Mouse (Mus musculus): ENCODE data around the gene Vmn2r97. TPM values are rescaled to one million over a fixed set of nuclear protein-coding genes. Genes with fewer than 3 reads are reported as not detected.
"Not testable (repeated sequence)": the region's sequence is repeated elsewhere in the genome, so short reads cannot be mapped to it uniquely, and the experiment has no call there.

Vmn2r97 gene
- not detected in 2 replicates for polyA plus RNA-seq (2015; fragmentation: Nextera tagmentation; extraction: Ambion mirVana)

- not testable (repeated sequence) for H3K4me3 ChIP-seq; H3K27me3 ChIP-seq (replicated peaks); H3K36me3 ChIP-seq (replicated peaks); H3K4me1 ChIP-seq; H3K9me3 ChIP-seq; ATAC-seq (replicated peaks); H3K4me2 ChIP-seq; H3K27ac ChIP-seq; H3K9ac ChIP-seq
- 75% methylated on average over 2 of the region's 2 CpGs for WGBS
These were observed at the start of gene Vmn2r97 for GRCm38 (mm10) chr17:18914000-18914399. Gene Vmn2r97, plus strand, starts transcription at chr17:18914300.

- H3K27ac ChIP-seq; H3K4me2 ChIP-seq; H3K27me3 ChIP-seq (replicated peaks); H3K9me3 ChIP-seq; H3K36me3 ChIP-seq (replicated peaks); H3K4me3 ChIP-seq; H3K9ac ChIP-seq; H3K4me1 ChIP-seq; ATAC-seq (replicated peaks): not testable (repeated sequence)
- WGBS: 59% methylated on average over 2 of the region's 2 CpGs
These were observed 31.7 kb upstream of the Vmn2r97 start for GRCm38 (mm10) chr17:18882436-18882835.

GRCm38 (mm10) chr17:18889745-18890329 lies 24.3 kb upstream of the Vmn2r97 start:
- Histone ChIP-seq H3K27me3 (replicated peaks) (no peaks in the 10 kb centered on the region), H3K4me2 (no peak overlapping the region), H3K4me1 (no peaks in the 10 kb centered on the region), H3K9ac (no peak overlapping the region), H3K9me3 (peaks cover 7% of the 10 kb centered on the region; the same call in 1 of the 2 replicates), H3K27ac (no peak overlapping the region), H3K36me3 (replicated peaks) (no peaks in the 10 kb centered on the region), H3K4me3 (no peak overlapping the region)
- 83% methylated on average over 6 of the region's 6 CpGs for WGBS
- no peak for ATAC-seq (replicated peaks)

- H3K4me3 ChIP-seq; H3K27ac ChIP-seq; H3K9ac ChIP-seq; H3K4me2 ChIP-seq; H3K4me1 ChIP-seq; H3K27me3 ChIP-seq (replicated peaks); ATAC-seq (replicated peaks); H3K36me3 ChIP-seq (replicated peaks): not testable (repeated sequence)
- peaks cover 41% of the 10 kb centered on the region for H3K9me3 ChIP-seq
- 73% methylated on average over 1 of the region's 1 CpGs for WGBS
These were observed 43.7 kb downstream of the Vmn2r97 start for GRCm38 (mm10) chr17:18957800-18958199.

- Histone ChIP-seq H3K4me1 (no peaks in the 10 kb centered on the region), H3K4me2 (no peak overlapping the region), H3K4me3 (no peak overlapping the region), H3K9me3 (peaks cover 24% of the 10 kb centered on the region; the same call in 1 of the 2 replicates), H3K9ac (no peak overlapping the region), H3K27ac (no peak overlapping the region), H3K36me3 (replicated peaks) (no peaks in the 10 kb centered on the region), H3K27me3 (replicated peaks) (no peaks in the 10 kb centered on the region)
- no peak for ATAC-seq (replicated peaks)
- WGBS: 93% methylated on average over 29 of the region's 29 CpGs
These were observed 54.5 kb downstream of the Vmn2r97 start for GRCm38 (mm10) chr17:18968371-18969275.

Other genes with a start within 250 kb of the Vmn2r97 start
- not detected in 2 replicates for gene Vmn2r98, start 139.2 kb downstream of the Vmn2r97 start, polyA plus RNA-seq (2015; fragmentation: Nextera tagmentation; extraction: Ambion mirVana)

Data from midbrain, embryonic 15.5 days (tissue).